Mouse (Mus musculus): ENCODE data around the gene Grid1.

- TF ChIP-seq E2F4 (IDR thresholded peaks at IDR 0.05; ENCODE audit: insufficient read depth) (no peak), POLR2A (IDR thresholded peaks at IDR 0.05; ENCODE audit: insufficient read length, low read depth) (no peak), CEBPB (IDR thresholded peaks at IDR 0.05; ENCODE audit: insufficient read depth, poor library complexity, severe bottlenecking) (no peak), MAX (IDR thresholded peaks at IDR 0.05; ENCODE audit: low read depth) (no peak)
These were observed 372.3 kb downstream of the Grid1 start for GRCm38 (mm10) chr14:35192256-35192655.

All from myocyte (in vitro differentiated cells).